Mouse (Mus musculus) liver, postnatal 0 days (tissue): ENCODE data around the gene Epb41. TPM values are rescaled to one million over a fixed set of nuclear protein-coding genes. Genes with fewer than 3 reads are reported as not detected.

Source experiments
- ATAC-seq: fragments of 200-750 bp; cut with Nextera tagmentation; 2 replicates; pipeline ENCODE4 v1.8.0; 2017; ENCODE audit warnings: mild to moderate bottlenecking, moderate library complexity
- DNase-seq: peaks from one replicate; pipeline ENCODE4 v3.0.0-alpha.2; 2016
- H3K27ac ChIP-seq: fragments of 300-500 bp; sonication (generic); 2 replicates; pipeline ENCODE4 v1.5.1; 2014; ENCODE audit warnings: antibody characterized with exemption, moderate library complexity, mild to moderate bottlenecking, low read depth
- H3K27me3 ChIP-seq: fragments of 300-500 bp; sonication (generic); 2 replicates; pipeline ENCODE4 v1.6.1; 2014; ENCODE audit warnings: low read length, control low read depth, mixed read lengths; ENCODE audit not compliant: insufficient read depth
- H3K36me3 ChIP-seq: fragments of 300-500 bp; sonication (generic); replicated peaks from 2 replicates; pipeline ENCODE4 v1.6.1; 2014; ENCODE audit warnings: mild to moderate bottlenecking, control low read depth, low read length, moderate library complexity, mixed read lengths; ENCODE audit not compliant: insufficient read depth
- H3K4me1 ChIP-seq: fragments of 300-500 bp; sonication (generic); 2 replicates; pipeline ENCODE4 v1.6.1; 2014; ENCODE audit warnings: antibody characterized with exemption, mild to moderate bottlenecking, control low read depth; ENCODE audit not compliant: insufficient read depth
- H3K4me2 ChIP-seq: fragments of 300-500 bp; sonication (generic); 2 replicates; pipeline ENCODE4 v1.6.1; 2014; ENCODE audit warnings: low read depth, mild to moderate bottlenecking, low read length, moderate library complexity, mixed read lengths
- H3K4me3 ChIP-seq: fragments of 300-500 bp; sonication (generic); 2 replicates; pipeline ENCODE4 v1.5.1; 2014; ENCODE audit warnings: low read depth, low read length
- H3K9ac ChIP-seq: fragments of 300-500 bp; sonication (generic); replicated peaks from 2 replicates; pipeline ENCODE4 v1.6.1; 2014; ENCODE audit warnings: mild to moderate bottlenecking, moderate library complexity
- H3K9me3 ChIP-seq: fragments of 300-500 bp; sonication (generic); 2 replicates; pipeline ENCODE4 v1.6.1; 2016; ENCODE audit warnings: mild to moderate bottlenecking, control low read depth, low read length, mixed read lengths
- CTCF ChIP-seq: sonication (generic); IDR thresholded peaks from 2 replicates; pipeline ENCODE4 v1.5.1; 2016; ENCODE audit warnings: antibody characterized with exemption, low read depth
- EP300 ChIP-seq: IDR thresholded peaks from 2 replicates; pipeline ENCODE4 v1.6.1; 2016; ENCODE audit warnings: antibody characterized with exemption, low read depth, mild to moderate bottlenecking
- WGBS: fragments of 180-500 bp; shearing (Covaris S2); extraction: QIAGEN DNeasy Blood & Tissue Kit; methylation state at CpG from one replicate; pipeline ENCODE4 v1.1.7; 2014; ENCODE audit not compliant: insufficient replicate concordance; 5-methylcytosine and 5-hydroxymethylcytosine counted together
- polyA plus RNA-seq: library from polyadenylated mRNA; unstranded; fragments of >200 nt; fragmentation: Nextera tagmentation; extraction: Ambion mirVana; gene quantifications from 2 replicates; pipeline ENCODE4 v1.2.1, GENCODE M21; 2015

The Epb41 gene
- polyA plus RNA-seq, 1 experiment from 2014 or later: 75.1 TPM

DNA sequence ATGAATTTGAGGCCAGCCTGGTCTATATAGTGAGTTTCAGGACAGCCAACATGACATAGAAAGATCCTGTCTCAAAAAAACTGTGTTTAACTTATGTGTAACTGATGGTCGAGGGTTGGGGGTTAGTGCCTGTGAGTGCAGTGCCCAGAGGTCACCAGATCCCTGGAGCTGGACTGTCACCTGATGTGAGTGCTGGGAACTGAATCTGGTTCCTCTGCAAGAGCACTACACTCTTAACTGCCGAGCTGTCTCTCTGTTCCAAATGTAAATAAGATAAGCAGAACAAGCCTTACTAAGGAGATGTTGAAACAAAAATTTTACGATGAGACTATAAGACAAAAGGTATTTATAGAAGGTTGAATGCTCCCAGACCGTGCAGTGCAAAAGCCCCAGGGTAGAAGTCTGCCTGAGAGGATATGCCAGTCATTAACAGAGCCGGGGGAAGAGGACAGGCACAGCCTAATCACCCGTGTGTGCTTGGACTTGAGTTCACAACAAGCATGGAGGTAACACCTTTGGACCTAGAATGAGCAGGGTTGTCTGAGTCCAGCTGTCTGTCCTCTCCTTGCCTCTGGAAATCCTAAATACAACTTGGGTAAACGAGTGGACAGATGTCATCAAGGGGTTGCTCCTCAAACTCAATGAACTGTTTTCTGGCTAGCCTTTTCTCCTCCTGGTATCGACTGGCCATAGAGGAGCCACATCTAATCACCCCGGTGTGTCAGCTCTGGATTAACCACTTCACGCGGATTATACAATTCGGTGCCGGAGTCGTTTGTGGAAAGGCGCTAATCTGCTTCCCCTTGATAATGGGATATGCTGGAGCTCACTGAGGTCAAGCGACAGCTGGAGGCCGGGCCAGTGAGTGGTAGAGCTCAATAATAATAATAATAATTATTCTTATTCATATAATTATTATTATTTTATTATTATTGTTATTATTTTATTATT is 11.9 kb downstream of the Epb41 start:
- Histone ChIP-seq H3K4me3 (no peak overlapping the region), H3K9me3 (no peaks in the 10 kb centered on the region), H3K9ac (peak overlapping the region; percentile 32; the same call in 1 of the 2 replicates), H3K4me2 (peak overlapping the region; percentile 36; the same call in 1 of the 2 replicates), H3K27me3 (no peaks in the 10 kb centered on the region), H3K4me1 (peaks cover 90% of the 10 kb centered on the region), H3K36me3 (peaks cover 62% of the 10 kb centered on the region), H3K27ac (peak overlapping the region; percentile 97)
- no peak for TF ChIP-seq EP300
- no peak for TF ChIP-seq CTCF
- WGBS: 53% methylated on average over 17 of the region's 17 CpGs
- no peak for ATAC-seq
- no peak for DNase-seq

- Histone ChIP-seq H3K4me1 (peaks cover 89% of the 10 kb centered on the region), H3K9ac (peak overlapping the region; percentile 32), H3K4me3 (no peak overlapping the region), H3K9me3 (no peaks in the 10 kb centered on the region), H3K36me3 (peaks cover 63% of the 10 kb centered on the region), H3K27ac (peak overlapping the region; percentile 97), H3K27me3 (no peaks in the 10 kb centered on the region), H3K4me2 (peak overlapping the region; percentile 36)
- no peak for TF ChIP-seq CTCF
- DNase-seq (no peak), ATAC-seq (no peak)
- 72% methylated on average over 8 of the region's 8 CpGs for WGBS
Observed at GRCm38 (mm10) chr4:132062289-132062688, 12.8 kb downstream of the Epb41 start.

GRCm38 (mm10) chr4:132060040-132060832 is 14.9 kb downstream of the Epb41 start:
- peaks cover 46% of the 10 kb centered on the region for H3K36me3 ChIP-seq
- H3K4me3 ChIP-seq: 0 out of 2 replicates have a peak overlapping the region, but pooled peaks have one; percentile 3
- no peaks in the 10 kb centered on the region for H3K27me3 ChIP-seq
- H3K4me2 ChIP-seq: peak overlapping the region; percentile 62
- peak overlapping the region; percentile 42 for H3K9ac ChIP-seq
- TF ChIP-seq CTCF: 0 out of 2 replicates have a peak, but pooled peaks have one; percentile 7
- peak; percentile 93 for TF ChIP-seq EP300
- peaks cover 74% of the 10 kb centered on the region for H3K4me1 ChIP-seq
- peak; percentile 69 for DNase-seq
- no peaks in the 10 kb centered on the region for H3K9me3 ChIP-seq
- ATAC-seq: peak; percentile 92
- peak overlapping the region; percentile 97 for H3K27ac ChIP-seq
- WGBS: 47% methylated on average over 17 of the region's 17 CpGs

GRCm38 (mm10) chr4:132059541-132059940 is 15.6 kb downstream of the Epb41 start:
- TF ChIP-seq EP300 (no peak), CTCF (no peak)
- no peak for ATAC-seq
- H3K4me3 ChIP-seq: no peak overlapping the region
- peak overlapping the region; percentile 97 for H3K27ac ChIP-seq
- peaks cover 70% of the 10 kb centered on the region for H3K4me1 ChIP-seq
- H3K36me3 ChIP-seq: peaks cover 45% of the 10 kb centered on the region
- H3K9ac ChIP-seq: 0 out of 2 replicates have a peak overlapping the region, but pooled peaks have one; percentile 41
- DNase-seq: no peak
- H3K27me3 ChIP-seq: no peaks in the 10 kb centered on the region
- no peaks in the 10 kb centered on the region for H3K9me3 ChIP-seq
- WGBS: 81% methylated on average over 2 of the region's 2 CpGs
- peak overlapping the region; percentile 62 for H3K4me2 ChIP-seq

DNA sequence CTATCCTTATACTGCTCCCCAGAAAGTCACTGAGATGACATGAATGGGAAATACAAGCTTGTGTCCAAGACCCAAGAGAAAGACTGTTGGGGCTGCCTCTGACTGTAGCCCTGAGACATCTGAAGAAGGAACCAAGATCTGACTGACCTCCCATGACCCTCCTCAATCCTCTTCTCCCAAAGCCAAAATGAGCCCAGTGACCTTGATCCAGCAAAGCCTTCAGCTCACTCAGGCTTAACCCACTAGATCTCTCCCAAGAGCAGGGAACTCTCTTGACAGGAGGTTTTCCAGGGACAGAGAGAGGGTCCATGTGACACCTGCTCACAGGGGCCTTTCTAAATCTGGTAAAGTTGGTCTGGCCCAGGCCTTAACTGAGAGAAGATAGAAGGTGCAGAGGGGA is 17.8 kb downstream of the Epb41 start:
- H3K9ac ChIP-seq: 0 out of 2 replicates have a peak overlapping the region, but pooled peaks have one; percentile 22
- H3K4me2 ChIP-seq: 0 out of 2 replicates have a peak overlapping the region, but pooled peaks have one; percentile 20
- TF ChIP-seq EP300 (no peak), CTCF (no peak)
- DNase-seq (no peak), ATAC-seq (no peak)
- H3K27me3 ChIP-seq: no peaks in the 10 kb centered on the region
- H3K4me3 ChIP-seq: no peak overlapping the region
- peaks cover 43% of the 10 kb centered on the region for H3K36me3 ChIP-seq
- H3K9me3 ChIP-seq: no peaks in the 10 kb centered on the region
- H3K27ac ChIP-seq: peak overlapping the region; percentile 58; the same call in 1 of the 2 replicates
- H3K4me1 ChIP-seq: peaks cover 52% of the 10 kb centered on the region
